8 mouse cellular contexts compared by ENCODE assay signal in the genomic region with DNA sequence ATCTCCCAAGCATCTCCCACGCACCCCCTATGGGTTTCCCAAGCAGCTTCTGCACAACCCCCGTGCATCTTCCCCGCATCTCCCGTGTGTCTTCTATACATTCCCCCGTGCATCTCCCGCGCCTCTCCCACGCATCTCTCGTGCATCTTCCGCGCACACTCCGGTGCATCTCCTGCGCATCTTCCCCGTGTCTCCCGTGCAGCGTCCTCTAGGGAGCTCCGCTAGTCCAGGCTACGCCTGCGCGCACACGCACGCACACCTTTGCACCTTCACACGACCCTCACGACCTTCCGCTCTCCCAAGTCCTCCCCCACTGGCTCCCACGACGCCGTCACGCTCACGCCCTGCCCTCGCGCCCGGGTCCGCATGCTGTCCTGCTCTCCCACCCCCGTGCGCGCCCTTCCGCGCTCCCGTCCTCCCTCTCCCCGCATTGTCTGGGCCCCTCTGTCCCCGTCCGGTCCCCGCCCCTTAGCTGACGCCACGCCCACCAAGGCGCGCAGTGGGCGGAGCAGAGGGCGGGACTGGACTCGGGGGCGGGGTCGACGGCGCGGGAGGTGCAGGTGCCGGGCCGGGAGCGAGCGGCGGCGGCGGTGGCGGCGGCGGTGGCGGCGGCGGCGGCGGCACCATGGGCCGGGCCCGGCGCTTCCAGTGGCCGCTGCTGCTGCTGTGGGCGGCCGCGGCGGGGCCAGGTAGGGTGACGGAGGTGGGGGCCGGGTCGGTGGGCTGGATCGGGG. TPM values are rescaled to one million over a fixed set of nuclear protein-coding genes. Genes with fewer than 3 reads are reported as not detected.
DNase-seq lines count a peak whose midpoint lies in the region; ATAC-seq and TF ChIP-seq lines count a peak whose summit lies in the region.

A gene (plus strand): TSS at position 550 of the 734 bp plus-strand sequence.

- TF ChIP-seq RAD21 in CH12.LX (IDR thresholded peaks at IDR 0.05; ENCODE audit: low read depth, low read length): no peak

- ATAC-seq in cerebellum, adult (ENCODE audit: insufficient number of reproducible peaks, low FRiP score, low TSS enrichment): peak; percentile 72
- peak; percentile 89 for ATAC-seq in forebrain, embryonic 14.5 days
- ATAC-seq in liver, postnatal 0 days: peak; percentile 87
- peak; percentile 90 for ATAC-seq in neural tube, embryonic 15.5 days (ENCODE audit: low FRiP score)

- under 1% methylated on average over 70 of the region's 83 CpGs for WGBS in forebrain, embryonic 14.5 days
- WGBS in liver, postnatal 0 days (ENCODE audit: insufficient replicate concordance): under 1% methylated on average over 57 of the region's 83 CpGs
- WGBS in neural tube, embryonic 15.5 days: under 1% methylated on average over 51 of the region's 83 CpGs

- no peak for TF ChIP-seq EP300 in CH12.LX (IDR thresholded peaks at IDR 0.05; ENCODE audit: low read length)
- TF ChIP-seq EP300 in liver, postnatal 0 days (IDR thresholded peaks at IDR 0.05; ENCODE audit: low read depth): no peak

- peaks cover 83% of the 10 kb centered on the region for H3K27me3 ChIP-seq in CH12.LX (replicated peaks)
- H3K27me3 ChIP-seq in forebrain, embryonic 14.5 days (replicated peaks; ENCODE audit: control insufficient read depth, insufficient read depth, low read length): no peaks in the 10 kb centered on the region
- H3K27me3 ChIP-seq in liver, postnatal 0 days (ENCODE audit: insufficient read depth, low read length): peaks cover 42% of the 10 kb centered on the region
- no peaks in the 10 kb centered on the region for H3K27me3 ChIP-seq in neural tube, embryonic 15.5 days (replicated peaks)

- DNase-seq in CH12.LX (ENCODE audit: extremely low read depth): peak; percentile 48
- DNase-seq in forebrain, embryonic 14.5 days (ENCODE audit: low spot score): peak; percentile 91
- DNase-seq in heart, postnatal 10 days: peak; percentile 84 to 87
- peak; percentile 92 for DNase-seq in kidney, postnatal 4 days
- DNase-seq in liver, postnatal 0 days: peak; percentile 87
- DNase-seq in testis, postnatal 14 days (ENCODE audit: low spot score): peak; percentile 84

- no peak for TF ChIP-seq POLR2A in CH12.LX (IDR thresholded peaks at IDR 0.05; ENCODE audit: low read depth, low read length)

- no peak within 1 kb of the TSS for H3K27ac ChIP-seq in CH12.LX (ENCODE audit: insufficient read depth, low read depth)
- peak within 1 kb of the TSS; percentile 80 for H3K27ac ChIP-seq in forebrain, embryonic 14.5 days (ENCODE audit: low read depth, low read length)
- no peak within 1 kb of the TSS for H3K27ac ChIP-seq in liver, postnatal 0 days (ENCODE audit: low read depth)
- peak within 1 kb of the TSS; percentile 89 for H3K27ac ChIP-seq in neural tube, embryonic 15.5 days (replicated peaks)

- H3K4me3 ChIP-seq in CH12.LX (replicated peaks in 1 of 3; ENCODE audit: low read depth in 2 of 3, low read length in 2 of 3, poor library complexity in 1 of 3): peak within 1 kb of the TSS; percentile 13 to 58 (median 19)
- peak within 1 kb of the TSS; percentile 75 for H3K4me3 ChIP-seq in forebrain, embryonic 14.5 days (ENCODE audit: low read depth, low read length)
- peak within 1 kb of the TSS; percentile 52 for H3K4me3 ChIP-seq in liver, postnatal 0 days (ENCODE audit: low read depth, low read length)
- H3K4me3 ChIP-seq in neural tube, embryonic 15.5 days (replicated peaks): peak within 1 kb of the TSS; percentile 67

- H3K9me3 ChIP-seq in CH12.LX (replicated peaks; ENCODE audit: low read length): peaks cover 19% of the 10 kb centered on the region
- H3K9me3 ChIP-seq in forebrain, embryonic 14.5 days (replicated peaks; ENCODE audit: control insufficient read depth, low read length): no peaks in the 10 kb centered on the region
- peaks cover 3% of the 10 kb centered on the region; the same call in 1 of the 2 replicates for H3K9me3 ChIP-seq in liver, postnatal 0 days (ENCODE audit: low read length)
- H3K9me3 ChIP-seq in neural tube, embryonic 15.5 days (replicated peaks): no peaks in the 10 kb centered on the region

- TF ChIP-seq CTCF in CH12.LX (conservative IDR thresholded peaks at IDR 0.05 in 1 of 2, IDR thresholded peaks at IDR 0.05 in 1 of 2; ENCODE audit: low read depth in 2 of 2, low read length in 2 of 2): no peak
- TF ChIP-seq CTCF in liver, postnatal 0 days (IDR thresholded peaks at IDR 0.05; ENCODE audit: low read depth): no peak

- peak within 1 kb of the TSS; percentile 89 for H3K4me2 ChIP-seq in CH12.LX (ENCODE audit: insufficient read depth, low read depth, poor library complexity, severe bottlenecking)
- H3K4me2 ChIP-seq in forebrain, embryonic 14.5 days (ENCODE audit: low read length): peak within 1 kb of the TSS; percentile 90
- peak within 1 kb of the TSS; percentile 86 for H3K4me2 ChIP-seq in liver, postnatal 0 days (ENCODE audit: low read depth, low read length)
- H3K4me2 ChIP-seq in neural tube, embryonic 15.5 days: peak within 1 kb of the TSS; percentile 77

- dilution Hi-C loops in CH12.LX (cut with MboI; ENCODE audit: extremely low pct_ligation_motif_present, extremely low pct_unique_long_range_greater_than_20kb, low sequenced_read_pairs): no loop called here

- no peaks in the 10 kb centered on the region for H3K36me3 ChIP-seq in CH12.LX (replicated peaks in 1 of 2; ENCODE audit: control insufficient read depth in 1 of 2, insufficient read depth in 1 of 2, low read length in 1 of 2)
- H3K36me3 ChIP-seq in forebrain, embryonic 14.5 days (ENCODE audit: control insufficient read depth, insufficient read depth, low read length): no peaks in the 10 kb centered on the region
- H3K36me3 ChIP-seq in liver, postnatal 0 days (replicated peaks; ENCODE audit: insufficient read depth, low read length): no peaks in the 10 kb centered on the region
- no peaks in the 10 kb centered on the region for H3K36me3 ChIP-seq in neural tube, embryonic 15.5 days

- in situ Hi-C loops in CH12.LX (cut with MboI; ENCODE audit: low pct_ligation_motif_present, low pct_unique_long_range_greater_than_20kb, low sequenced_read_pairs): no loop called here

- peaks cover 7 to 12% of the 10 kb centered on the region in 2 experiments for H3K4me1 ChIP-seq in CH12.LX (ENCODE audit: control insufficient read depth in 1 of 2, insufficient read depth in 2 of 2)
- peaks cover 33% of the 10 kb centered on the region for H3K4me1 ChIP-seq in forebrain, embryonic 14.5 days (ENCODE audit: control insufficient read depth, insufficient read depth, low read length)
- H3K4me1 ChIP-seq in liver, postnatal 0 days (ENCODE audit: insufficient read depth): peaks cover 11% of the 10 kb centered on the region
- H3K4me1 ChIP-seq in neural tube, embryonic 15.5 days: peaks cover 60% of the 10 kb centered on the region

- no peaks in the 10 kb centered on the region for H3K79me2 ChIP-seq in CH12.LX (replicated peaks; ENCODE audit: control insufficient read depth, extremely low read depth, insufficient read depth, poor library complexity, severe bottlenecking)

- peak within 1 kb of the TSS; percentile 21; the same call in 1 of the 2 replicates for H3K9ac ChIP-seq in CH12.LX (ENCODE audit: insufficient read depth, low read depth)
- H3K9ac ChIP-seq in forebrain, embryonic 14.5 days (ENCODE audit: low read length): peak within 1 kb of the TSS; percentile 95
- peak within 1 kb of the TSS; percentile 44 for H3K9ac ChIP-seq in liver, postnatal 0 days (replicated peaks)
- H3K9ac ChIP-seq in neural tube, embryonic 15.5 days (replicated peaks): peak within 1 kb of the TSS; percentile 81

- intact Hi-C loops in heart, postnatal 10 days (cut with DNase I): no loop called here

TF ChIP-seq in CH12.LX, 34 proteins besides CTCF, POLR2A, EP300 and RAD21:
- TF ChIP-seq BHLHE40 (IDR thresholded peaks at IDR 0.05; ENCODE audit: low read depth, low read length): no peak
- peak; percentile 29; the same call in 1 of the 2 replicates for TF ChIP-seq NRF1 (IDR thresholded peaks at IDR 0.05; ENCODE audit: low read depth, low read length)
- TF ChIP-seq E2F4 (IDR thresholded peaks at IDR 0.05; ENCODE audit: insufficient replicate concordance, low read depth, low read length): no peak
- TF ChIP-seq ETS1 (conservative IDR thresholded peaks at IDR 0.05; ENCODE audit: low read depth, low read length): no peak
- TF ChIP-seq ELF1 (IDR thresholded peaks at IDR 0.05; ENCODE audit: low read depth, low read length): 0 out of 2 replicates have a peak, but pooled peaks have one; percentile 17
- no peak for TF ChIP-seq HCFC1 (IDR thresholded peaks at IDR 0.05; ENCODE audit: low read depth, low read length)
- TF ChIP-seq CHD1 (IDR thresholded peaks at IDR 0.05; ENCODE audit: low read depth, low read length): no peak
- no peak for TF ChIP-seq JUN (IDR thresholded peaks at IDR 0.05; ENCODE audit: insufficient read depth, low read depth, low read length)
TF ChIP-seq in CH12.LX: peak in this region for 2.

RNA-seq across cellular contexts. Expression of the gene that starts here (rescaled TPM):
- 0.38 and 0.59 TPM in 2 replicates for total RNA-seq in CH12.LX (2012; rRNA removed)
- total RNA-seq in CH12.LX (2014; rRNA removed): 0.16 and 0.34 TPM in 2 replicates
- polyA plus RNA-seq in CH12.LX (2012; ENCODE audit: insufficient read length, low read depth): 0.36 and 0.56 TPM in 2 replicates
- polyA plus RNA-seq in forebrain, embryonic 14.5 days (2014; fragmentation: Nextera tagmentation; extraction: Ambion mirVana): 26.3 and 29.0 TPM in 2 replicates
- total RNA-seq in heart, postnatal 10 days (2021): 10 to 100 TPM; 18.6 to 22.7 TPM
- 0.17 and 0.46 TPM in 2 replicates for polyA plus RNA-seq in liver, postnatal 0 days (2015; fragmentation: Nextera tagmentation; extraction: Ambion mirVana)
- polyA plus RNA-seq in neural tube, embryonic 15.5 days (2015; fragmentation: Nextera tagmentation; extraction: Ambion mirVana): 67.2 and 90.6 TPM in 2 replicates

Comparison
In these comparisons a context has a peak if more than half of its experiments do, and no peak if none do; other contexts are left out.
1. RNA of the gene that starts here (total RNA-seq): 18.6 to 22.7 TPM in heart, postnatal 10 days; 0.16 to 0.59 TPM in CH12.LX; every median in the first group is over 10 times any median in the second.
2. RNA of the gene that starts here (polyA plus RNA-seq): 67.2 to 90.6 TPM in neural tube, embryonic 15.5 days and 26.3 to 29.0 TPM in forebrain, embryonic 14.5 days; 0.17 to 0.46 TPM in liver, postnatal 0 days and 0.36 to 0.56 TPM in CH12.LX; every median in the first group is over 10 times any median in the second.
3. Peak in DNase-seq, H3K4me3 ChIP-seq, H3K9ac ChIP-seq and H3K4me2 ChIP-seq in CH12.LX; RNA of the gene not detected or under 1 TPM.
4. Peak in DNase-seq, ATAC-seq, H3K4me3 ChIP-seq, H3K9ac ChIP-seq and H3K4me2 ChIP-seq in liver, postnatal 0 days; RNA of the gene not detected or under 1 TPM.
5. H3K27ac ChIP-seq: peak in forebrain, embryonic 14.5 days (single experiment) and neural tube, embryonic 15.5 days (single experiment); none in CH12.LX (single experiment) and liver, postnatal 0 days (single experiment).
6. H3K4me3 ChIP-seq: peak in every context shown above with its lines; median percentile 75 in forebrain, embryonic 14.5 days; 67 in neural tube, embryonic 15.5 days; 52 in liver, postnatal 0 days; 19 in CH12.LX.
7. H3K9ac ChIP-seq: peak in every context shown above with its lines; median percentile 95 in forebrain, embryonic 14.5 days; 81 in neural tube, embryonic 15.5 days; 44 in liver, postnatal 0 days; 21 in CH12.LX.
8. Peak in every context shown above with its lines, with median percentiles within 50 percentile points of each other: DNase-seq, H3K4me2 ChIP-seq and ATAC-seq.